Mouse (Mus musculus) thymus, adult 2 months (tissue): Measurements from ENCODE around the gene Fam102a. TPM values are rescaled to one million over a fixed set of nuclear protein-coding genes. Genes with fewer than 3 reads are reported as not detected.
A peak's percentile ranks its signal among the peaks of the same experiment; 100 is the strongest.

ENCODE experiments used
- DNase-seq: peaks from one replicate; pipeline ENCODE4 v3.0.0; 2021
- H3K27ac ChIP-seq: fragments of 200-500 bp; 2 replicates; pipeline ENCODE4 v1.5.1; 2012; ENCODE audit warnings: low read length, control low read depth; ENCODE audit not compliant: control insufficient read depth, insufficient read depth
- H3K27me3 ChIP-seq: fragments of 200-500 bp; 2 replicates; pipeline ENCODE4 v1.6.1; 2012; ENCODE audit warnings: mild to moderate bottlenecking, low read length, moderate library complexity, mixed read lengths; ENCODE audit not compliant: control insufficient read depth, insufficient read depth
- H3K36me3 ChIP-seq: fragments of 200-500 bp; 2 replicates; pipeline ENCODE4 v1.6.1; 2012; ENCODE audit warnings: mild to moderate bottlenecking, low read length, moderate library complexity; ENCODE audit not compliant: control insufficient read depth, insufficient read depth
- H3K4me1 ChIP-seq: fragments of 200-500 bp; replicated peaks from 2 replicates; pipeline ENCODE4 v1.6.1; 2012; ENCODE audit warnings: low read length; ENCODE audit not compliant: control insufficient read depth, insufficient read depth
- H3K4me3 ChIP-seq: fragments of 200-500 bp; 2 replicates; pipeline ENCODE4 v1.5.1; 2012; ENCODE audit warnings: mild to moderate bottlenecking, low read length, control low read depth, moderate library complexity; ENCODE audit not compliant: control insufficient read depth, insufficient read depth
- CTCF ChIP-seq: fragments of 200-500 bp; IDR thresholded peaks from 2 replicates; pipeline ENCODE4 v1.5.1; 2012; ENCODE audit warnings: mild to moderate bottlenecking, control low read depth, low read length, moderate library complexity, borderline replicate concordance; ENCODE audit not compliant: control insufficient read depth, poor library complexity, insufficient read depth; ENCODE audit errors: extremely low read depth
- POLR2A ChIP-seq: fragments of 200-500 bp; IDR thresholded peaks from 2 replicates; pipeline ENCODE4 v1.6.1; 2012; ENCODE audit warnings: mild to moderate bottlenecking, low read length, control low read depth, moderate library complexity; ENCODE audit not compliant: control insufficient read depth, poor library complexity, insufficient read depth; ENCODE audit errors: extremely low read depth
- WGBS: fragments of 180-500 bp; shearing (Covaris S2); methylation state at CpG from one replicate; pipeline ENCODE4 v1.1.7; 2018; 5-methylcytosine and 5-hydroxymethylcytosine counted together
- polyA plus RNA-seq: library from polyadenylated mRNA; depleted of rRNA; stranded (reverse); fragments of >200 nt; gene quantifications from 2 replicates; pipeline ENCODE4 v1.2.3, GENCODE M21; 2012

Gene Fam102a
- polyA plus RNA-seq, 1 experiment = 57.4 TPM

GRCm38 (mm10) chr2:32559570-32559969 lies 24.4 kb downstream of the Fam102a start:
- Histone ChIP-seq H3K27ac (no peak overlapping the region), H3K4me3 (no peak overlapping the region), H3K27me3 (no peaks in the 10 kb centered on the region), H3K4me1 (peaks cover 34% of the 10 kb centered on the region), H3K36me3 (peaks cover 6% of the 10 kb centered on the region; the same call in 1 of the 2 replicates)
- WGBS = 95% methylated on average over 5 of the region's 5 CpGs
- no peak for TF ChIP-seq CTCF
- no peak for TF ChIP-seq POLR2A
- DNase-seq = no peak

GRCm38 (mm10) chr2:32566536-32567063 lies 31.5 kb downstream of the Fam102a start:
- WGBS = 47% methylated on average over 4 of the region's 4 CpGs
- H3K36me3 ChIP-seq = peaks cover 15% of the 10 kb centered on the region; the same call in 1 of the 2 replicates

GRCm38 (mm10) chr2:32568149-32568548 lies 33.0 kb downstream of the Fam102a start:
- no peak overlapping the region for H3K4me3 ChIP-seq
- 62% methylated on average over 5 of the region's 5 CpGs for WGBS
- H3K27ac ChIP-seq = no peak overlapping the region
- TF ChIP-seq CTCF (no peak), POLR2A (no peak)
- DNase-seq = no peak
- no peaks in the 10 kb centered on the region for H3K27me3 ChIP-seq
- peaks cover 15% of the 10 kb centered on the region; the same call in 1 of the 2 replicates for H3K36me3 ChIP-seq
- peaks cover 12% of the 10 kb centered on the region for H3K4me1 ChIP-seq

More at GRCm38 (mm10) chr2:32566536-32567063, 31.5 kb downstream of the Fam102a start:
- peaks cover 5% of the 10 kb centered on the region for H3K4me1 ChIP-seq
- H3K4me3 ChIP-seq = no peak overlapping the region
- TF ChIP-seq CTCF (peak; percentile 51; the same call in 1 of the 2 replicates), POLR2A (no peak)
- DNase-seq = peak; percentile 75
- H3K27me3 ChIP-seq = no peaks in the 10 kb centered on the region
- no peak overlapping the region for H3K27ac ChIP-seq

- no peaks in the 10 kb centered on the region for H3K27me3 ChIP-seq
- no peak overlapping the region for H3K4me3 ChIP-seq
- no peak for TF ChIP-seq CTCF
- TF ChIP-seq POLR2A = no peak
- DNase-seq = no peak
- WGBS = 94% methylated on average over 3 of the region's 3 CpGs
- H3K27ac ChIP-seq = no peak overlapping the region
- H3K36me3 ChIP-seq = peaks cover 15% of the 10 kb centered on the region; the same call in 1 of the 2 replicates
- H3K4me1 ChIP-seq = peaks cover 12% of the 10 kb centered on the region
Observed at GRCm38 (mm10) chr2:32568941-32569340, 33.8 kb downstream of the Fam102a start.

- no peaks in the 10 kb centered on the region for H3K27me3 ChIP-seq
- 0 out of 2 replicates have a peak, but pooled peaks cover 7% of the 10 kb centered on the region for H3K36me3 ChIP-seq
- H3K4me3 ChIP-seq = peak within 1 kb of the TSS; percentile 94
- under 1% methylated on average over 36 of the region's 36 CpGs for WGBS
- H3K4me1 ChIP-seq = peaks cover 16% of the 10 kb centered on the region
- TF ChIP-seq CTCF (no peak), POLR2A (peak; percentile 76)
- peak within 1 kb of the TSS; percentile 33; the same call in 1 of the 2 replicates for H3K27ac ChIP-seq
- DNase-seq = peak; percentile 92
Observed at GRCm38 (mm10) chr2:32570698-32571494, 35.8 kb downstream of the Fam102a start, which contains the start of gene Dpm2. TSS of gene Dpm2 (plus strand) at chr2:32570858.

- DNase-seq = no peak
- H3K4me3 ChIP-seq = no peak overlapping the region
- peaks cover 16% of the 10 kb centered on the region for H3K4me1 ChIP-seq
- H3K27ac ChIP-seq = no peak overlapping the region
- H3K27me3 ChIP-seq = no peaks in the 10 kb centered on the region
- TF ChIP-seq CTCF (no peak), POLR2A (no peak)
- no peaks in the 10 kb centered on the region for H3K36me3 ChIP-seq
- WGBS = 95% methylated on average over 11 of the region's 11 CpGs
Observed at GRCm38 (mm10) chr2:32572196-32572595, 37.1 kb downstream of the Fam102a start.
